Mouse (Mus musculus) bone marrow macrophage, adult 2 months (primary cell): Measurements from ENCODE around the gene Wfdc8.

Source experiments
- CTCF ChIP-seq: IDR thresholded peaks from 2 replicates; pipeline ENCODE4 v1.5.1; 2012; ENCODE audit warnings: low read depth, mild to moderate bottlenecking, low read length, moderate library complexity
- POLR2A ChIP-seq: IDR thresholded peaks from 2 replicates; pipeline ENCODE4 v1.6.1; 2012; ENCODE audit warnings: mild to moderate bottlenecking, low read depth, low read length, borderline replicate concordance

DNA sequence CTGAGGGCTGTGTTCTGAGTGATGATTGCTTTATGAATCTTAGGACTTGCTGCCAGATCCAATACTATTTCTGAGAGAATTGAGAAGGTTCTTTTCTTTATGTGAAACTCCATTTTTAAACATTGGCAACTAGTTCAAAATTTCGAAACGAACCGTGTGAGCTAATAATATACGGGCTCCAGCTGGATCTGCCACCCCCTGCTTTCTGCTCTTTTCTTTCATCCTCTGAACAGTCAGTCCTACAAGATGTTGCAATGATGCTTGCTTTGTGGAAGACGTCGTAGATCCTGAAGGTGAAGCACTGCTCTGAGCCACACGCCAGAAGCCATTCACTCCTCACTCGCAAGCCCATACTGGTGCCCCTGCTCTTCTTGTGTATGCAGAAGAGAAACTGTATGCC is 55.0 kb downstream of the Wfdc8 start:
- no peak for TF ChIP-seq CTCF
- TF ChIP-seq POLR2A: no peak
